Mouse (Mus musculus) small intestine, adult 2 months (tissue): ENCODE measurements around the gene Hcn3.

Experiments
- CTCF ChIP-seq: fragments of 200-500 bp; IDR thresholded peaks from 2 replicates; pipeline ENCODE4 v1.5.1; 2012; ENCODE audit warnings: low read depth, mild to moderate bottlenecking, control low read depth, inconsistent platforms, low read length, moderate library complexity, mixed read lengths; ENCODE audit not compliant: insufficient replicate concordance, insufficient read length; ENCODE audit errors: extremely low read depth
- POLR2A ChIP-seq: fragments of 200-500 bp; IDR thresholded peaks from 2 replicates; pipeline ENCODE4 v1.6.1; 2012; ENCODE audit warnings: low read depth, mild to moderate bottlenecking, control low read depth, inconsistent platforms, low read length, moderate library complexity

GRCm38 (mm10) chr3:89144821-89145220 is 15.2 kb downstream of the Hcn3 start:
- TF ChIP-seq CTCF (no peak), POLR2A (no peak)
